Mouse (Mus musculus) brown adipose tissue, adult 24 weeks (tissue): Measurements from ENCODE around the gene Pick1. TPM values are rescaled to one million over a fixed set of nuclear protein-coding genes. Genes with fewer than 3 reads are reported as not detected.
A peak's percentile ranks its signal among the peaks of the same experiment; 100 is the strongest.

Source experiments
- H3K27ac ChIP-seq: fragments of 200-500 bp; replicated peaks from 2 replicates; pipeline ENCODE4 v1.5.1; 2012; ENCODE audit warnings: low read depth, mild to moderate bottlenecking, low read length
- H3K4me1 ChIP-seq: fragments of 200-500 bp; 2 replicates; pipeline ENCODE4 v1.6.1; 2012; ENCODE audit warnings: low read length, mixed read lengths; ENCODE audit not compliant: control insufficient read depth, insufficient read depth, insufficient read length
- H3K4me3 ChIP-seq: fragments of 200-500 bp; 2 replicates; pipeline ENCODE4 v1.5.1; 2012; ENCODE audit warnings: low read depth, mild to moderate bottlenecking, low read length, moderate library complexity; ENCODE audit not compliant: insufficient read depth
- polyA plus RNA-seq: library from polyadenylated mRNA; stranded (reverse); fragments of >200 nt; gene quantifications from 2 replicates; pipeline ENCODE4 v1.2.4, GENCODE M21; 2012; ENCODE audit not compliant: missing spikeins, insufficient read depth, insufficient read length

Gene Pick1
- 12.2 and 13.0 TPM in 2 replicates for polyA plus RNA-seq

DNA sequence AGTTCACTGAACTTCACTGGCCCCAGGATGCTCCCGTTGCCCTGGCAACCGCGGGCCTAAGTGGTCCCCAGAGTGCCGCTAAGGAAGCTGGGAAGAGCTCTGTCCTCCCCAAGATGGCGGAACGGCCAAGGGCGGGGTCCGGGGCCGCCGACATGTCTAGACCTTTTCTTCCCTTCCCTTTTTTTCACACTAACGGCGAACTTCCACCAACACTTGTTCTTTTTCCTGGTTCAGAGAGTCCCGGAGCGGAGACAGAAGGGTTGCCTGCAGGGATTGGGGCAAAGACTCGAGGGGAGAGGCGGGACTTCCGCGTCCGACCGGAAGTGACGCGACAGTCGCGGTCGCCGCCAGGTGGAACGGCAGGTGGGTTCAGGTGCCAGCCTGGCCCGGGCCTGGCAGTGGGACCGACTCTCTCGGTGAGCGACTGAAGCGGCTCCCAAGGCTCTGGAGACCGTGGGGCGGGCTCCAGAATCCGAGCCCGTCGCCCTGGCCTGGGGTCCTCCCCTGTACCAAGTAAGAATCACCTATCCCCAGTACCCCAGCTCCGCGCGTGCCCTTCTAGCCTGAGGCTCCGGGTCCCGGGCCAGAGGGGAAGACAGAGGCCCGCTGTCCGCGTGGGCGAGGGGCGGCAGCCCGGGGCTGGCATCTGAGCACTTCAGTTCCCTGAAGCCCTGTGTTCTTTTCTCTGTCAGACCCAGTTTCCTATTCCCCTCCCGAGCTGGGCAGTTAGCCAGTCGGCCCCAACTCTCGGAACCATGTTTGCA, at the start of gene Pick1, which contains the start of gene Gm49486:
Gene Pick1, plus strand, starts transcription at position 116 of the 764 bp plus-strand sequence.
Gene Gm49486, plus strand, starts transcription at position 334 of the 764 bp plus-strand sequence.
- peak within 1 kb of the TSS; percentile 97 for H3K27ac ChIP-seq

DNA sequence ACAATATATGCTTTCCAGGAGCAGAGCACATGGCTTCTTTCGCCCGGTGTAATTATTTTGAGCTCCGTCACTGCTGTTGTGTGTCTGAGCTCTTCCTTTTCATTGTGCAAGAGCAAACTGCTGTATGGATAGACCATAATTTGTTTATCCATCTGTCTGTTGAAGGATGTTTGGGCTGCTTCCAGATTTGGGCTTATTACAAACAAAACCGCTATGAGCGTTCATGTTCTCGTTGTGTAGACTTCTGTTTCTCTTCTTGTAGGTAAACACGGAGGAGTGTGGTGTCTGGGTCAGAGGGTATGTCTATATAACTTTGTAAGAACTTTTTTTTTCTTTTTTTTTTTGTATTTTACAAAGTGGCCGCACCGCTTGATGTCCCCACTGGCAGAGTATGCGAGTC, 43.8 kb upstream of the Pick1 start:
- Histone ChIP-seq H3K4me3 (no peak overlapping the region), H3K27ac (no peak overlapping the region), H3K4me1 (no peaks in the 10 kb centered on the region)

More for the DNA sequence above, at the start of gene Pick1, which contains the start of gene Gm49486:
- H3K4me1 ChIP-seq: peaks cover 4% of the 10 kb centered on the region
- H3K4me3 ChIP-seq: peak within 1 kb of the TSS; percentile 78

DNA sequence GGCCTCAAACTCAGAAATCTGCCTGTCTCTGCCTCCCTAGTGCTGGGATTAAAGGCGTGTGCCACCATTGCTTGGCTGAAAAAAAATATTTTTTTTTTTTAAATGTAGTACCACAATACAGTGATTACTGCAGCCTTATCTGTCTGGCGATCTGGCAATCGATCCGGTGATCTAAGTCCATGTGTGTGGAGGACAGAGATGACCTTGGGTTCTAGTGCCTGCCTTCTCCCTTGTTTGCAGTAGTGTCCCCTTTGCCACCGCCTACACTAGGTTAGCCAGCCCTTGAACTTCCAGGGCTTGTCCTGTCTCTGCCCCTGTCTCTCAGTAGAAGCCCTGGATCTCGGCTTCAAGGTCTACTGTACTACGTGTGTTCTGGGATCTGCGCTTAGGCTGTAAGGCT, 41.2 kb upstream of the Pick1 start:
- Histone ChIP-seq H3K4me1 (no peaks in the 10 kb centered on the region), H3K4me3 (no peak overlapping the region), H3K27ac (no peak overlapping the region)

DNA sequence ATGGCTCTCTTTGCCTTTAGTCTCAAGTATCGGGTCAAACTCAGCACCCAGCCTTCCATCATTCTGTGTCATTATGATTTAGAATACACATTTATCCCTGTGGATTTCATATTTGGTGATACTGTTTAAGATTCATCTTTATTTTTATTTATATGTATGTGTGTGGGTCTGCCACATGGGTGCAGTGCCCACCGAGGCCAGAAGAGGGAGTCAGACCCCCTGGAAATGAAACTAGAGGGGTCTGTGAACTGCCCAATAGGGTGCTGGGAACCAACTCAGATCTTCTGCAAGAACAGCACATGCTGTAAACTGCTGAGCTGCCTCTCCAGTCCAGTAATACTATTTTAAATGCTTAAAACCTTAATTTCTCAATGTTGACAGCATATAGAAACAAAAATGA, 37.5 kb upstream of the Pick1 start:
- Histone ChIP-seq H3K4me1 (no peaks in the 10 kb centered on the region), H3K27ac (no peak overlapping the region), H3K4me3 (no peak overlapping the region)

DNA sequence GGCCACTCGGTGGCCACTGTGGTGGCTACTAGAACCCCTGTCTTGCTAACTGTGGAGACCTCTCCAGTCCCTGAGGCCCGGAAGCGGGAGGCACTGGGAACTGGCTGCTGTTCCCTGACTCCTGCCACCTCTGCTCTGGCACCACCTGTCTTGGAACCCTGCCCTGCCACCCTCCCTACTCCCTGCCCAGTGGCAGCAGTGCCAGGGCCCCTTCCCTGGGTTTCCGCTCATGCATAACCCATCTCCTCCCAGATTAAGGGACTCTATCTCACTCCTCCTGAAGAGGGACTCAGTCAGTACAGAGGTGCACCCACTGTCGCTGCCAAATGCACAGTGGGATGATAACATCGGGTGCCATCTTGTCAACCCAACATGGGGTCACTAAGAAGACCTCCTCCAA, 36.5 kb upstream of the Pick1 start:
- Histone ChIP-seq H3K4me3 (no peak overlapping the region), H3K27ac (no peak overlapping the region), H3K4me1 (no peaks in the 10 kb centered on the region)

DNA sequence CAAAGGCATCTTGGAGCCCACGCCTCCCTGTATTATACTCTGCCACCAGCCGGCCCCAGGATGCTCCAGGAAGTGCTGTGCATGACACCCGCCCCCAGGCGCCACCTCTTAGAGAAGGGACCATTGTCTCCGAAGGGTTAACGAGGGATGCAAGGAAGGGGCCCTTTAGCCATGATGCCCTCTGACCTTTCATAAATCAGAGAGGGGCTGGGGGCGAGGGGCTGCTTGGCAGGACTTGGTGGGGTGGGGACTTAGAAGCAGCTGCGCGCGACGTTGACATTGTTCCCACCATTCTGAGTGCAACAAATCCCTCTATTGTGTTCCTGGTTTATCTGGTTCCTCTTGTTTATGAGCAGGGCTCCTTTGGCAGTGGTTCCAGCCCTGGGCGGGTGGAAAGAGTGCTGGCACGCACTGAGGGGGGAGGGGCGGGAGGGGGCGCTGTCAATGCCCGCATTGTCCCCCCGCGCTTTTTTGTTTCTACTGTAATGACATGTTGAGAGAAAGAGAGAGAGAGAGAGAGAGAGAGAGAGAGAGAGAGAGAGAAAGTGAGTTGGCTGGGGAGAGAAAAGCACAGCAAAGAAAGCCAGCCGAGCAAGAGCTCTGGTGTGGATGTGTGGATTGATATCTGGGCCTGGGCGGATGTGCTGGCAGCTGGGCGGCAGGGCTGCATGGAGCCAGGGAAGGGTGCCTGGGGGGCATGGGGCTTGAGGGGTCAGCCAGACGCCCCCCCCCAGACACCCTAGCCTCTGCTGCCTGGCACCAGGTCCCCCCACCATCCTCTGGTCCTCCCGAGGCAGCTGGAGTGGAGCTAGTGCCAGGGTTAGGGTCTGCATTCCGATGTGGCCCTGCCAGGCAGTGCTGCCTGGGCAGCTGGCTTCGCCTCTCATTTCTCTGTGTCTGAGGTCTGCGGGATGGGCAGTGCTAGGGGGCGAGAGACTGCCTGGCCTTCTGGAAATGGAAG, 35.8 kb upstream of the Pick1 start:
- H3K27ac ChIP-seq: no peak overlapping the region
- no peak overlapping the region for H3K4me3 ChIP-seq
- no peaks in the 10 kb centered on the region for H3K4me1 ChIP-seq

DNA sequence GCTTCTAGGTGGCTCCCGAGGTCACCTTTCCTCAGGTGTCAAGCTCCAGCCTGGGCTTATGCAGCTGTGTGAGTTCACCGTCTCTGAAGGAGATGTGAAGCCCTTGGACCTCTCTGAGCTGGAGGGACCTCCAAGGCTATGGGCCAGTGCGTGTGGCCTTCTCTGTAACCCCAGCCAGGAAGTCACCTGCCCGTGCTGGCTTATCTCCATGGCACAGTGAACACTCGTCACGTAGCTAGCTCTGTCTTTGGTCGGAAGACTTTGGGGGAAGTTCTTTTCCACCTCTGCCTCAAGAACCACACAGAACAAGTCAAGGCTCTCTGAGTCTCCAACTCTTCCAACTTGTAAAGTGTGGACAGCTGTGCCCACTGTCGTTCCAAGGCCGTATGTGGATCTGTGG, 34.9 kb upstream of the Pick1 start:
- Histone ChIP-seq H3K4me3 (no peak overlapping the region), H3K27ac (no peak overlapping the region), H3K4me1 (no peaks in the 10 kb centered on the region)

DNA sequence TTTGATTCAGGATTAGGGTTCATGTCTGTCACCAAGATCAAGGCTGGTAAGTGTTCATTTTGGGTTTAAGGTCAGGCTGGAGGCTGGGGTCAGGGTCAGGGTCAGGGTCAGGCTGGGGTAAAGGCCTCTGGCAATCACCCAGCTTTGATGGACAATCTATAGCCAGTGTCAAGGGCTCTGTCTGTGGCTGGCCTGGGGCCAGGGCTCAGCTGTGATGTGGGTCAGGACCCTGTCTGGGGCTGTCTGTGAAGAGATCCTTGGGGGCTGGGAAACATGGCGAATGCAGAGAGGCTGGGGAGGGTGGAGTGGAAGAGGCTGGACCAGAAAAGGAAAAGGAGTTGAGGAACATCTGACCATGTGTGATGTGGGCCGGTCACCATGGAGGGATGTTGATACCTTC, 34.0 kb upstream of the Pick1 start:
- Histone ChIP-seq H3K4me3 (no peak overlapping the region), H3K4me1 (no peaks in the 10 kb centered on the region), H3K27ac (no peak overlapping the region)

DNA sequence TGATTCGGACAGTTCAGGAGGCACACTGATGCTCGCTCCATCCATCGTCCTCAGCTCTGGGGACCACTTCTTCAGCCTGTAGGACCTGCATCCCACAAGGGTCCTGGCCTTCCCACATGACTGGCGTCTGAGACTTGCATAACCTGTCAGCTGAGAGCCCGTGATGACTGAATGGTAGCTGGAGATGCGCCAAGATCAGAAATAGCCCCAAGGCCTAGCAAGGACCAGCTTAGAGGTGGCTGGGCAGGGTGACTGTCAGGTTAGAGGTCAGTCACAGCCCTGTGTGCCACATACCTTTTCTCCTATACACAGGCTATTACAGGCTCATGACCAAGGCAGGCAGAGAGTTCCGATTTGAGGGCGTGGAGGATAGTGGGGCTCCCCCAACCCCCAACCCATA, 33.5 kb upstream of the Pick1 start:
- Histone ChIP-seq H3K4me3 (no peak overlapping the region), H3K4me1 (no peaks in the 10 kb centered on the region), H3K27ac (no peak overlapping the region)

DNA sequence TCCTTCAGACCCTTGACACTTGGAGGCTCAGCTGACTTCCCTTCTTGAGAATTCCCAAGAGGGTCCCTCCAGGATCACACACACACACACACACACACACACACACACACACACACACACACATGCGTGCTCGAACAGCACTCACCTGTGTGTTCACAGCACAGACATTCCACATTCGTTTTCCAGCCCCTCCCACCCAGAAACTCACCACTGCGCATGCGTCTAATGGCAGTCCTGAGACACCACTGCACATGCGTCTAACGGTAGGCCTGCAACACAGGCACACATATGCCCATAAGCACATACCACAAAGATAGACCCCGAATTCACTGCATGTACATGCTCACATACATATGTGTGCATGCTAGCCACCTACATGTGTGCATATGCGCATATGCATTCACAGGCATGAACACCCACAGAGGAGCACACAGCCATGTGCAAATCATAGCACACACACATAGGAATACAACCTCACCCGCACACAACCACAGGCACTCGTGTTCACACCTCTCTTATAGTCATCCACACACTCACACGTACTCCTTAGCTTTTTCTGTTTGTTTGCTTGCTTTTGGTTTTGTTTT, 29.5 kb upstream of the Pick1 start:
- Histone ChIP-seq H3K4me3 (no peak overlapping the region), H3K27ac (no peak overlapping the region), H3K4me1 (no peaks in the 10 kb centered on the region)

DNA sequence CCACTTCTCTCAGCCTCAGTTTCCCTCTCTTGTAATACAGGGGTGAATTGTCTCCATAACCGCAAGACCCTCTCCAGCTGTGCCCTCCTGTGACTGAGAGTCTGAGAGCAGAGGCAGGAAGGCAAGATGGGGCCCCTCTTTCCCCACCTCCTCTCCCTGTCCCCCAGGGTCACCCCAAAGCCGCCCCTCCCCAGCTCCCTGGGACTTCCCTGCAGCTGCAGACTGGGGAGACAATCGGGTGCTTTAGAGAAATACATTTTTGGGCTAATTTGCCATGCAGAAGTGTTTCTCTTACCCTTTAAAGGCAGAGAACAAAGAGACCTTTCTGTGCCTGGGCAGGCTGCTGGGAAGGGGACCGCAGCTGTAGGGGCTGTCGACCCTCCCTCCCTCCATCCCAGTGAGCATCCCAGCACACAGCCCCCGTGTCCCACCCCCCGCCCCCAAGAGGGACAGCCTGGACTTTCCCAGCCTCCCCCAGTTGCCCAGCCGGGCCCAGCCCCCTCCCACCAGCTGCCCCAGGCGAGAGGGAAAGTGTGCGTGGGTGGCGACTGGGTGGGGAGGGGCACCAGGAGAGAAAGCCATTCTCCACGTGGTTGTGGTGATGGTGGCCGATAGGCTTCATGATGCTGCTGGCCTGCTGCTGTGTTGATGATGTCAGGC, 27.4 kb upstream of the Pick1 start:
- Histone ChIP-seq H3K4me1 (no peaks in the 10 kb centered on the region), H3K4me3 (no peak overlapping the region), H3K27ac (no peak overlapping the region)

DNA sequence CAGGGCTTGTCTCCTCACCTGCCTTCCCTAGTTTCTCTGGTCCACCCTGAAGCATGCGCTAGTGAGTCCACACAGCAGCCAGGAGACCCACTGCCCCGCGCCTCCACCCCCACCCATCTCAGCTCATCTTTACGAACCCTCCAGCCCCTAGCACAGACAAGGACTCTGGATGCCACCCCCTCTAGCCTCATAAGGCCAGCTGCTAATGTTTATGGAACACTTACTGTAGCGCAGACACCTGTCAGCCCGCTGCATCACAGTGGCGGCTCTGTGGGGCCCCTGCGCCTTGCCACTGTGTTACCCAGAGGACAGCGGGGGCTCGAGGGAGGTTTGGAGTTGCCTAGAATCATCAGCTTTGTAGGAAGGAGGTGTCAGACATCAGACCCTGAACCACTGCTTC, 26.4 kb upstream of the Pick1 start:
- H3K4me3 ChIP-seq: no peak overlapping the region
- no peaks in the 10 kb centered on the region for H3K4me1 ChIP-seq
- no peak overlapping the region for H3K27ac ChIP-seq

DNA sequence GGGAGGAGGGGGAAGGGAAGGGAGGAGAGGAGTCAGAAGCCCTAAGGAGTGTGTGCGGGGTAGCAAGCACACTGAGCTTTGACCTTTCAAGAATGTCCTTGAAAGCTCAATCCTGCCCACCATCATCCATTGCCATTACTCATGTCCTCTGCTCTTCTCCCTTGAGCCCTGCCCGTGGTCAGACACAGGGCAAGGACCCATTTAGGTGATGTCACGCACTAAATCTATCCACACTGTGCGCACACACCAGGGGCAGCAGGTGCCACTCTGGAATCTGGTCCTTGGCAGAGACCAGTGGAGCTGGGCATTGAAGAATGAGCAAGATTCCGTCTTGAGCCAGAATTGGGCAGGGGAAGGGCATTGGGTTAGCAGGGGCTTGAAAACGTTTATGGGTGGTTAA, 20.8 kb upstream of the Pick1 start:
- Histone ChIP-seq H3K4me3 (no peak overlapping the region), H3K27ac (no peak overlapping the region), H3K4me1 (no peaks in the 10 kb centered on the region)

DNA sequence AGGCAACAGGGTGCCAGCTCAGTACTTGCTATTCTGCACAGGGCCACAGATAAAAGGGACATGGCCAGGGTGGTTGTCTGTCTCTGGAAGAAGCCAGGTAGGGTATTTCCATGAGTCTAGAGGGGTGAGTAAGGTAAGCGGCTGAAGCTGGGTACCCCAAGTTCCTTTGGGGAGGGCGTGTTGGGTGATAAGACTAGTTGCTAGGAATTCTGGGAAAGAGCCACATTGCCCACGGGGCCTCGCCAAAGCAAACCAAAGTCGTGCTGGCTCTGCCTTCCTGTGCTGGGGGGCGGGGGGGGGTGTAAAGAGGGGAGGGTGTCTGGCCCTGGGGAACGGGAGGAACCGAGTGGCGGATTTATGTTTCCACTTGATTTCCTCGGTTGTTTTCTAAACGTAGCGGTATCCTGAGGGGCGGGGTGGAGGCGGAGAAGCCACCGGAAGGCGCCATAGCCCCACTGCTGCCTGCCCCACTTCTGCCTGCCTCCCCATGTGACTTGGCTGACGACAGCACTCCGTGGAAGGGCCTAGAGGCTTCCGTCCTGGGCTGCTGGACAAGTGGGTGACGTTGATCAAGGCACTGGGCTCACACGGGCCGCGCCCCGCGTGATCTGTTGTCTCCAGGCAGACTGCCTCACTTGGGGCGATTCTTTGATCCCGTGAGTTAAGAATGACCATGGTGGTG, 20.1 kb upstream of the Pick1 start:
- Histone ChIP-seq H3K4me3 (peak overlapping the region; percentile 42), H3K27ac (peak overlapping the region; percentile 19; the same call in 1 of the 2 replicates)

More for the DNA sequence above, 20.1 kb upstream of the Pick1 start:
- H3K4me1 ChIP-seq: no peaks in the 10 kb centered on the region
